Mouse (Mus musculus) heart, embryonic 11.5 days (tissue): Measurements from ENCODE around the gene Mlip. TPM values are rescaled to one million over a fixed set of nuclear protein-coding genes. Genes with fewer than 3 reads are reported as not detected.
A peak's percentile ranks its signal among the peaks of the same experiment; 100 is the strongest.

Source experiments
- ATAC-seq: fragments of 200-750 bp; cut with Nextera tagmentation; replicated peaks from 2 replicates; pipeline ENCODE4 v1.8.0; 2017; ENCODE audit warnings: moderate library complexity; ENCODE audit not compliant: insufficient number of reproducible peaks, low FRiP score, low TSS enrichment
- H3K27ac ChIP-seq: fragments of 300-500 bp; sonication (generic); 2 replicates; pipeline ENCODE4 v1.5.1; 2014; ENCODE audit warnings: mild to moderate bottlenecking, low read depth, low read length
- H3K27me3 ChIP-seq: fragments of 300-500 bp; sonication (generic); 2 replicates; pipeline ENCODE4 v1.6.1; 2014; ENCODE audit warnings: mild to moderate bottlenecking, low read length, mixed read lengths; ENCODE audit not compliant: control insufficient read depth, insufficient read depth
- H3K36me3 ChIP-seq: fragments of 300-500 bp; sonication (generic); 2 replicates; pipeline ENCODE4 v1.6.1; 2014; ENCODE audit warnings: mild to moderate bottlenecking, low read length, moderate library complexity, mixed read lengths; ENCODE audit not compliant: control insufficient read depth, insufficient read depth
- H3K4me1 ChIP-seq: fragments of 300-500 bp; sonication (generic); 2 replicates; pipeline ENCODE4 v1.6.1; 2014; ENCODE audit warnings: low read length; ENCODE audit not compliant: control insufficient read depth, insufficient read depth
- H3K4me2 ChIP-seq: fragments of 300-500 bp; sonication (generic); 2 replicates; pipeline ENCODE4 v1.6.1; 2014; ENCODE audit warnings: mild to moderate bottlenecking, moderate library complexity
- H3K4me3 ChIP-seq: fragments of 300-500 bp; sonication (generic); 2 replicates; pipeline ENCODE4 v1.5.1; 2014; ENCODE audit warnings: low read depth, low read length
- H3K9ac ChIP-seq: fragments of 300-500 bp; sonication (generic); 2 replicates; pipeline ENCODE4 v1.6.1; 2014; ENCODE audit warnings: mild to moderate bottlenecking, low read depth, low read length, moderate library complexity
- H3K9me3 ChIP-seq: fragments of 300-500 bp; sonication (generic); replicated peaks from 2 replicates; pipeline ENCODE4 v1.6.1; 2016; ENCODE audit warnings: low read length; ENCODE audit not compliant: control insufficient read depth
- WGBS: fragments of 180-500 bp; shearing (Covaris S2); extraction: QIAGEN DNeasy Blood & Tissue Kit; methylation state at CpG from one replicate; pipeline ENCODE4 v1.1.7; 2014; ENCODE audit not compliant: insufficient replicate concordance; 5-methylcytosine and 5-hydroxymethylcytosine counted together
- polyA plus RNA-seq: library from polyadenylated mRNA; unstranded; fragments of >200 nt; fragmentation: Nextera tagmentation; extraction: Ambion mirVana; gene quantifications from 2 replicates; pipeline ENCODE4 v1.2.1, GENCODE M21; 2014

Mlip gene
- polyA plus RNA-seq: 76.2 and 78.5 TPM in 2 replicates

DNA sequence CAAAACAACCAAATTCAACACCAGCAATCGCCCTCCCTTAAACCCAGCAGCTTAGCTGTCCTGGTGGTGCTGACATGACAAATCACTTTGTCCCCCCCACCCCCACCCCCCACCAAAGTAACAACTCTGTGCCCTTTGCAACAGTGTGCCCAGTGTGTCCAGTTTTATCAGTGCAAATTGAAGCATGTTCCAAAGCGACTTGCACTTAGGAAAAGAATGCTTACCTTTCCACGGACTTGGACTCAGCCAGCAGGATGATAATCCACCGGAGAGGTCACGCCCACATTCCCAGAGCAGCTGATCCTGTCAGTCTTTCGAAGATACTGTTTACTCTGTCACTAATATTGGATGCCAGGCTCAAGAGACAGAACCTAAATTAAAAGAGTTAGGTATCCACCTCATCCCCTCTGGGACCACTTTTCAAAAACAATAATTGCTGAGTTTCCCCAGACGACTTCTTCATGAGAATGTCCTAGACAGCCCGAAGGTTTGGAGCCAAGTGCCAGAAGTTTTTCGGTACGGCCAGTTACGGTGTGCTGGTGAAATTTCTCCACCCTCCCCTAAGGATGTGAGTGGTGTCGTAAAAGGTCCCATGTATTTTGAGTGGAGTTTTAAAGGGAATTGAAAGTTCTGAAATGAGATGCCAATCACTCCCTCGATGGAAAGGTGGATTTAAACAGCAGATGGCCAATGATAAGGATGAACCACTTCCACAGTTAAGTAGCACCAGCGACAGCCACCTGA lies at the start of gene Mlip:
Gene Mlip (minus strand): TSS at position 538 of the 744 bp plus-strand sequence.
- H3K27me3 ChIP-seq: no peaks in the 10 kb centered on the region
- H3K36me3 ChIP-seq: no peaks in the 10 kb centered on the region
- H3K9me3 ChIP-seq: no peaks in the 10 kb centered on the region
- peaks cover 9% of the 10 kb centered on the region; the same call in 1 of the 2 replicates for H3K4me1 ChIP-seq
- no peak within 1 kb of the TSS for H3K9ac ChIP-seq
- peak within 1 kb of the TSS; percentile 12; the same call in 1 of the 2 replicates for H3K4me3 ChIP-seq
- ATAC-seq: 0 out of 2 replicates have a peak, but pooled peaks have one; percentile 49
- 32% methylated on average over 14 of the region's 14 CpGs for WGBS
- H3K4me2 ChIP-seq: peak within 1 kb of the TSS; percentile 52
- no peak within 1 kb of the TSS for H3K27ac ChIP-seq

GRCm38 (mm10) chr9:77399801-77400200 lies 47.0 kb upstream of the Mlip start:
- H3K4me3 ChIP-seq: no peak overlapping the region
- 86% methylated on average over 5 of the region's 5 CpGs for WGBS

DNA sequence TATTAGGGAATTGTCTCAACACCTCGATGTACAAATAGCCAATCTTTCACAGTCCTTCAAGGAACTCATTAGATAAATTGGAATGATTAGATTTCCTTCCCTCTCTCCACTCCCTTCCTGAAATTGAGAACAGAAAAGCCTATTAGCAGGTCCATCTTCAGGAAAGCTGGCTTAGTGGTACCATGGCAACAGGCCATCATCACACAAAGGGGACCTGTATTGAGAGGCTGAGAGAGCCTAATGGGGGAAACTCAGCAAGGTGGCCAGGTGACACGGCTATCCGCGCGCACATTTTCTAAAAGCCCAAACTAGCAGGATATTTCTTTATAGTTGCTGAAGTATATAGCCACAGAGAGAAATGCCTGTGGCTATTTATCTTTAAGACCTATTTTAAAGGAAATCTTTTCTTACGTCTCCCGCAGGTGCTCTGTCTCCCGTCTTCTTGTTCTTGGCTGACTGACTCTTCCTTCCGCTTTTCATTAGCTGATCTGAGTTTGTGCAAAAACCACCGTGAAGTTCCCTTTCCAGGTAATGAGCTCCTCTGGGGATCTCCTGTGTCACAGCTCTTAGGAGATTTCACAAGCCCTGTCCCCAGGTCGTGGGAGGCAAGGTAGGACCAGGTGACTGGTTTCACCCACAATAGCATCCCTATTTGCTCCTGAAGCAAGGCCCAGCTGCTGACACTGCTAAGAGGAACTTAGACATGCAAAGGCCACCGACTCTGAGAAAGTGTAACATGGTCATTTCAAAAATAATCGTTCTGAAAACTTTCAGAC lies 46.3 kb upstream of the Mlip start:
- H3K4me3 ChIP-seq: no peak overlapping the region
- 71% methylated on average over 13 of the region's 13 CpGs for WGBS
- H3K27ac ChIP-seq: no peak overlapping the region
- H3K4me2 ChIP-seq: no peak overlapping the region
- H3K9ac ChIP-seq: no peak overlapping the region
- H3K9me3 ChIP-seq: no peaks in the 10 kb centered on the region
- no peaks in the 10 kb centered on the region for H3K27me3 ChIP-seq
- ATAC-seq: no peak
- no peaks in the 10 kb centered on the region for H3K4me1 ChIP-seq
- no peaks in the 10 kb centered on the region for H3K36me3 ChIP-seq

More at GRCm38 (mm10) chr9:77399801-77400200, 47.0 kb upstream of the Mlip start:
- H3K4me1 ChIP-seq: no peaks in the 10 kb centered on the region
- no peaks in the 10 kb centered on the region for H3K27me3 ChIP-seq
- H3K9ac ChIP-seq: no peak overlapping the region
- H3K9me3 ChIP-seq: no peaks in the 10 kb centered on the region
- no peak overlapping the region for H3K27ac ChIP-seq
- ATAC-seq: no peak
- H3K36me3 ChIP-seq: no peaks in the 10 kb centered on the region
- no peak overlapping the region for H3K4me2 ChIP-seq

DNA sequence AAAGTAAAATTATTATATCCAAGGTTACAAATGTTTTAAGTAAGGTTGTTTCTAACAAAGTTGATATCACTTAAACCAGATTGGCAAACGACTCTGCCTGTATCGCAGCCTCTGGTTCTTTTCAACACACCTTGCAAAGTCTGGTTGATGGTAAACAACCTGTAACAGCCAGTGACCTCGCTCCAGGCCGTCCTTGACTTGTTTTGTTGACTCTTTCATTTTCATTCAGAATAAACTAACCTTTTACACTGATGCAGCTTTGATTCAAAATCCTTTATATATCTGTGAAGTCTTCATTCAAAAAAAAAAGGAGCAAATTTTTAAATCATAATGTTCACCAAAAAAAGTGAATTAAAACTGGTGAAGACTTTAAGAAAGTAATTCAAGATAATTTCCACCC lies 44.3 kb upstream of the Mlip start:
- Histone ChIP-seq H3K9me3 (no peaks in the 10 kb centered on the region), H3K4me1 (no peaks in the 10 kb centered on the region), H3K4me3 (no peak overlapping the region), H3K27ac (no peak overlapping the region), H3K36me3 (no peaks in the 10 kb centered on the region), H3K27me3 (no peaks in the 10 kb centered on the region), H3K4me2 (no peak overlapping the region), H3K9ac (no peak overlapping the region)
- WGBS: 60% methylated on average over 4 of the region's 4 CpGs
- no peak for ATAC-seq

DNA sequence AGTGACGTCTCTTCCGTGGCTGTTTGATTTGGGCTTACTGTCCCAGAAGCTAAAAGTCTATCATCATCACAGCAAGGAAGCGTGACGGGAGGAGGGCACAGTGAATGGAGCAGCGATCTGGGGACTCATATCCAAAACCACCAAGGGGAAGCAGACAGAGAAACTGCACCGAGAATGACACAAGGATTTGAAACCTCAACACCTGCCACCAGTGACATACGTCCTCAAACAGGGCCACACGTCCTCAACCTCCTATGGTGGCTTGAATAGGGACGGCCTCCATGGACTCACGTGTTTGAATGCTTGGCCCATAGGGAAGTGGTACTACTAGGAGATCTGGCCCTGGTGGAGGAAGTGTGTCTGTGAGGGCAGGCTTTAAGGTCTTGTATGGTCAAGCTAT lies 38.5 kb upstream of the Mlip start:
- Histone ChIP-seq H3K27me3 (no peaks in the 10 kb centered on the region), H3K4me3 (no peak overlapping the region), H3K9me3 (no peaks in the 10 kb centered on the region), H3K4me2 (no peak overlapping the region), H3K9ac (no peak overlapping the region), H3K27ac (no peak overlapping the region), H3K4me1 (no peaks in the 10 kb centered on the region), H3K36me3 (no peaks in the 10 kb centered on the region)
- 83% methylated on average over 10 of the region's 10 CpGs for WGBS
- no peak for ATAC-seq

GRCm38 (mm10) chr9:77388956-77389355 lies 36.2 kb upstream of the Mlip start:
- Histone ChIP-seq H3K36me3 (no peaks in the 10 kb centered on the region), H3K9me3 (no peaks in the 10 kb centered on the region), H3K27me3 (no peaks in the 10 kb centered on the region), H3K4me2 (no peak overlapping the region), H3K4me3 (no peak overlapping the region), H3K4me1 (peaks cover 3% of the 10 kb centered on the region; the same call in 1 of the 2 replicates), H3K27ac (no peak overlapping the region), H3K9ac (no peak overlapping the region)
- ATAC-seq: no peak
- WGBS: 85% methylated on average over 8 of the region's 8 CpGs

- no peaks in the 10 kb centered on the region for H3K9me3 ChIP-seq
- H3K4me3 ChIP-seq: no peak overlapping the region
- WGBS: 26% methylated on average over 1 of the region's 1 CpGs
- peaks cover 5% of the 10 kb centered on the region; the same call in 1 of the 2 replicates for H3K4me1 ChIP-seq
- no peaks in the 10 kb centered on the region for H3K27me3 ChIP-seq
- no peak overlapping the region for H3K27ac ChIP-seq
- no peak overlapping the region for H3K4me2 ChIP-seq
- no peaks in the 10 kb centered on the region for H3K36me3 ChIP-seq
- no peak for ATAC-seq
- no peak overlapping the region for H3K9ac ChIP-seq
Measured at GRCm38 (mm10) chr9:77386751-77387150, 34.0 kb upstream of the Mlip start.

GRCm38 (mm10) chr9:77385611-77386010 lies 32.8 kb upstream of the Mlip start:
- peak overlapping the region; percentile 47 for H3K4me2 ChIP-seq
- no peak overlapping the region for H3K9ac ChIP-seq
- WGBS: 65% methylated on average over 12 of the region's 12 CpGs
- no peak overlapping the region for H3K4me3 ChIP-seq
- ATAC-seq: no peak; the same call in 1 of the 2 replicates
- peaks cover 5% of the 10 kb centered on the region; the same call in 1 of the 2 replicates for H3K4me1 ChIP-seq
- 0 out of 2 replicates have a peak overlapping the region, but pooled peaks have one; percentile 50 for H3K27ac ChIP-seq
- no peaks in the 10 kb centered on the region for H3K36me3 ChIP-seq
- H3K9me3 ChIP-seq: no peaks in the 10 kb centered on the region
- no peaks in the 10 kb centered on the region for H3K27me3 ChIP-seq
